Mouse (Mus musculus) leukemia stem cell, adult 10-12 weeks (primary cell): ENCODE measurements around the gene Endou. TPM values are rescaled to one million over a fixed set of nuclear protein-coding genes. Genes with fewer than 3 reads are reported as not detected.

ENCODE experiments used
- polyA plus RNA-seq: library from polyadenylated mRNA; stranded (reverse); fragments of >175 nt; gene quantifications from 2 replicates; pipeline ENCODE4 v1.2.3, GENCODE M21; 2012; ENCODE audit warnings: low replicate concordance

Gene Endou
- polyA plus RNA-seq = 0.65 and 1.7 TPM in 2 replicates

DNA sequence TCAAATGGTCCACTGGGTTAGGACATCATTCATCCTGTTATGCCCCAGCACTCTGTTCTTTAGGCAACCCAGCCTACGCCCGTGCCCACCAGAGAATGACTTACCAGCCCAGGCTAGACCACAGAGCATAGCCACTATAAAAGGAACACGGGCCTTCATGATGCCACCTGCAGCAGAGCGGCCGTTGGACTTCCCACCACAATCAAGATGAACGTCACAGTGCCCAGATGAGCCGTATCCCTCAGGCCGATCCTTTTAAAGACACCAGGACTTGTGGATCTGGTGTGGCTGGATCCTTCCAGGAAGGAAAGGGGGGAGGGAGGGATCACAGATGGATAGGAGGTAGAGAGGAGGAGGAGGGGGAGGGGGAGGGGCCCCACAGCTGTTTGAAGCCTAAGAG, at the start of gene Endou:
Gene Endou, minus strand, starts transcription at position 229 of the 400 bp plus-strand sequence.

GRCm38 (mm10) chr15:97778311-97779098, 47.4 kb upstream of the Endou start, which contains the start of gene Slc48a1:
Slc48a1 (plus strand) TSS chr15:97778520.

DNA sequence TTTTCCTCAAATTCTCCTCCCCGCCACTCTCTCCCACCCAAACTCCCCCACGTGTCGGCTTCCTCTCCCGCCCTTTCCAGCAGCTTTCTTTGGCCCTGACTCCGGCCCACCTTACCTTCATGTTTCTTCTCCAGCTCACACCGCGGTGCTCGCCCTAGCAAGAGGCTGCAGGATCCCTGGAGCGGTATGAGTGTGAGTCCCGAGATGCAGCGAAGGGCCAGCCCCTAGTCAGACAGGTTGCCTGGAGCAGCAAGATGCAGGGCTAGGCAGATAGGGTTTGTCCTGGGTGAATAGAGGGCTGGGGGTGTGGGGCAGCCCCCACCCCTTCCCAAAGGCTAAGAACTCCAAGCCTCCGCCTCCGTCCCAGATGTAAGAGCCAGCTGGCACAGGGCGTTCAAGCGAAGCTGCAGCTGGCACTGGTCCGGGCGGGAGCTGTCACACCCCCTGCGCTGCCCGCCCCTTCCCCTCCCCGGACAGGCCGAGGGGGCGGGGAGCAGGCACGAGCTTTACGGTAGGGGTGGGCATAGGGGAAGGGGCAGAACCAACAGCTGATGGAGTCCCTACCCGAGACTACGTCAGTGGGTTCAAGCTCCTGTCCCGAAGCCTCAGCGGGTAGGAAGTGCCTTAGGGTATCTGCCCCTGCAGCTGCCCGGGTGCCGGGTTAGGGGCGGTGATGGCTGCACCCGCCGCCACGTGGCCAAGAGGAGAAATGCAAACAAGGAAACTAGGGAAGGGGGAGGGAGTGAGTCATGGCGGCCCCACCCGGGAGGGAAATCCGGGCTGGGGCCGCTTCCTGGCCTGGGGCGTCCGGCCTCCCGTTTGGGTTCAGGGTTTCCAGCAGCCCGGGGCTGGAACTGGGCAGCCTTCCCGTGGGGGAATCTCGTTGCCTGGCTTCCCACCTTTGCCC, 36.4 kb upstream of the Endou start, which contains the start of gene Rapgef3:
Gene Rapgef3, minus strand, starts transcription at position 693 of the 907 bp plus-strand sequence.

GRCm38 (mm10) chr15:97705211-97706050, 25.7 kb downstream of the Endou start, which contains the start of gene Rpap3:
Rpap3 (minus strand) TSS chr15:97705825.

Other genes with a start within 250 kb of the Endou start
- gene Rpap3, start 25.5 kb downstream of the Endou start, polyA plus RNA-seq = 7.0 and 7.3 TPM in 2 replicates
- 3.9 and 7.6 TPM in 2 replicates for gene Rapgef3, start 36.6 kb upstream of the Endou start, polyA plus RNA-seq
- gene Slc48a1, start 47.2 kb upstream of the Endou start, polyA plus RNA-seq = 53.5 and 156 TPM in 2 replicates
- 211 and 326 TPM in 2 replicates for gene Hdac7, start 113.2 kb upstream of the Endou start, polyA plus RNA-seq
- gene Vdr, start 179.3 kb upstream of the Endou start, polyA plus RNA-seq = 0.05 and 1.0 TPM in 2 replicates
- 5.7 and 17.3 TPM in 2 replicates for gene Tmem106c, start 232.9 kb upstream of the Endou start, polyA plus RNA-seq